Mouse (Mus musculus) heart, postnatal 4 days (tissue): Measurements from ENCODE around the gene Ctla4. TPM values are rescaled to one million over a fixed set of nuclear protein-coding genes. Genes with fewer than 3 reads are reported as not detected.

Source experiments
- DNase-seq: peaks from one replicate; pipeline ENCODE4 v3.0.0; 2021
- total RNA-seq, 2 experiments: library from RNA; stranded (reverse); gene quantifications; 2 replicates each; pipeline ENCODE4 v1.2.3; 2021

The Ctla4 gene
- total RNA-seq, 2 experiments from 2014 or later: not detected

GRCm38 (mm10) chr1:60930397-60930796 lies 43.6 kb downstream of the Ctla4 start:
- no peak for DNase-seq

DNA sequence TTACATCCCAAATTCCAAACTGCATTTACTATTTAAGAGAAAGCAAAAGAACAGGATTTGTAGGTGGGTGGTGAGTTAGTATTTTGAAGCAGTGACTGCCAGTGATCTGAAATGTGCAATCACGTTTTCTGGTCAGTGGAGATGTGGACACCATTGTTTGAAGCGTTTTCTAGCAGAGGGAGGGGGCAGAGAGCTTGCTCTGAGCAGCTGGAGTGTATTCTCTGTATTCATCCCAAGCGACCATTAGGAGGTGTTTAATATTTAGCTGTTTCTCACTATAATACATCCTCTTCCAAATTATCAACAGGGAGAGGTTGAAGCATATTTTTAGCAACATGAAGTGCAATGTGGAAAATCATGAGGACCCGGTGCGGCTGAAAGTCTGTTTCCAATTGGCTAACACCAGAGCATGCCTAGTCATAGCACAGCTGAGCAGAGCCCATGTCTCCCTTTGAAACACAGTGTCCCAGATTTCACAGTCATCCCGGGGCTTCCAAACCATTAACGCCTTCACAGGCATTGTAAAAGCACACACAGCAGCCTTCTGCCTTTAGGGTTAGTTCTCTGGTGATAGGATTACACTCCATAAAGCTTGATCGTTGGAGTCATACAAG lies 49.3 kb downstream of the Ctla4 start:
- DNase-seq: peak; percentile 35

DNA sequence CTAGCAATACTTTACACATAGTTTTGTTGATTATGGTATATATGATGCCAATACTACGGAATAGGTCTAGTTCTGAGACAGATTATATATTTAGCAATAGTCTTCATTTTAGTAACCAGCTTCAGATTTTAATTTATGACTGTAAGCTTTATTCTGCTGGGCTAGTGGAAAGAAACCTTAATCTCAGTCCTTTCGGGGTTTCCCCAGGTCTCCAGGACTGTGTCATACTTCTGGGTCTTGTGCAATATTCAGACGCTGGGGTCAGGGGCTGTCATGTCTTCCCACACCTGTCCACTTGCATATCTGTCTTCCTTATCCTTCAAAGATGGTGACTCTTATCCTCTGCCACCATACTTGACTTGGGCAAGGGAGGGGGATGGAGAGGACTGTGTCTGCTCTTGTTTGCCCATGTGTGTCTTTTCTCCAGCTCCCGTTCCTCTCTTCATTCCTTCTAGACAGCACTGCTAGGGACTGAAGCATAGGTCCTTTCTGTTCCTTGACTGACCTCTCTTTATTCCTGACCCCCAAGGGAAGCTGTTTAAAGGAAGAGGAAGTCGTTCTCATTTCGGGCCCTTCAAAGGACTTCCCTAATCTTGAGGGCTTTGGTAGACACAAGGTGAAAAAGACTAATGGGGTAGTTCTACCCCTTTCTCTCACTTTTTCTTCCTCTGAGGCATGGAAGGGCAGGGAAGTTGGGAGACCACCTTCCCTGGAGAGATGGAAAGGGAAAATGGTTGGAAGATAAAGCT lies 50.3 kb downstream of the Ctla4 start:
- DNase-seq: no peak

DNA sequence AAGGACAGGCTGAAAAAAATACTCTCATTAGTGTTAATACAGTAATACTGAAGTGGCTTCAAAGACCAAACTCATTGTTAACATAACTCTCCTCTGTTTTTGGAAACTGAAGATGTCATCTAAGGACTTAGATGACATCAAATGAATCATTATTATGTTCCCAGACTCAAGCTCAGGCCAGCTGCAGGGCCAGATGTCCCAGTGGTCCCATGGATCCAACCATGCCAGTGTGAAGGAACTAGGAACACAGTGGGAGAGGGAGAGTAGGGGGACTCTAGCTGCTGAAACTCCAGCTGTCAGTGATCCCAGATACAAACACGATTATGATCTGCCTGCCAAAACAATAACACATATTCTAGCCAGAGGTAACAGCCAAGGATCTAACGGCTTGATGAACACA lies 51.5 kb downstream of the Ctla4 start:
- no peak for DNase-seq

- no peak for DNase-seq
Measured at GRCm38 (mm10) chr1:60938974-60939373, 52.2 kb downstream of the Ctla4 start.

DNA sequence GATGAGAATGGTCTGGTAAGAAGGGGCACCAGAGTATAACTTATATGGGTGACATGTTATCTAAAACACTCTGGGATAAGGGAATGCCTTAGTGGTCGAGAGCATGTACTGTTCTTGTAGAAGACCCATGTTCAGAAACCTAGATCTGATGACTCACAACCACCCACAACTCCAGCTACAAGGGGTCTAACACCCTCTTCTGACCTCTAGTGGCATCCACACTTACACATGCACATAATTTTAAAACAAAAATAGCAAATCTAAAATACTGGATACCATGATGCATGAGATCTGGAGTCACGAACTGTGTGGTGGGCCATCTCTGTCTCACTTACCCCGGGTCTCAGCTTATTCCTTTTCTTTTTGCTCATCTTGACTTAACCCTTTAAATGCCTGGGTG lies 53.2 kb downstream of the Ctla4 start:
- DNase-seq: no peak

DNA sequence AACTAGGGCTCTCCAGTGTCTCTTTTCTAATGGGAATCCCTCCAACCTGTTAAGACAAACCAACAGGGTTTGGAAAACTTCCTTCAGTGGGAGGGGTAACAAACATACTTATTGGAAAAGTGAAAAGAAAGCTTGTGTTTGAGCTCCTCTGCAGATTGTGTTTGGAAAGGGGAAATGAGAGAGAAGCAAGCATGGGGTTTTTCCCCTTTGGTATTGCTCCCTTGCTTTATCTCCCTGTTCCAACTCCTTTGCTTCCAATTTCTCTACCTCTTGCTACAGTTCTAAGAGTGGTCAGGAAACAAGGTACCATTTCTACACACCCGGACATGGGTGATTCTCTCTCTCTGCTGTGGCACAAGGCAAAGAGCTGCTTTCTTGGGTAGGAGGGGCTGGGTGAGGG lies 53.8 kb downstream of the Ctla4 start:
- DNase-seq: no peak

DNA sequence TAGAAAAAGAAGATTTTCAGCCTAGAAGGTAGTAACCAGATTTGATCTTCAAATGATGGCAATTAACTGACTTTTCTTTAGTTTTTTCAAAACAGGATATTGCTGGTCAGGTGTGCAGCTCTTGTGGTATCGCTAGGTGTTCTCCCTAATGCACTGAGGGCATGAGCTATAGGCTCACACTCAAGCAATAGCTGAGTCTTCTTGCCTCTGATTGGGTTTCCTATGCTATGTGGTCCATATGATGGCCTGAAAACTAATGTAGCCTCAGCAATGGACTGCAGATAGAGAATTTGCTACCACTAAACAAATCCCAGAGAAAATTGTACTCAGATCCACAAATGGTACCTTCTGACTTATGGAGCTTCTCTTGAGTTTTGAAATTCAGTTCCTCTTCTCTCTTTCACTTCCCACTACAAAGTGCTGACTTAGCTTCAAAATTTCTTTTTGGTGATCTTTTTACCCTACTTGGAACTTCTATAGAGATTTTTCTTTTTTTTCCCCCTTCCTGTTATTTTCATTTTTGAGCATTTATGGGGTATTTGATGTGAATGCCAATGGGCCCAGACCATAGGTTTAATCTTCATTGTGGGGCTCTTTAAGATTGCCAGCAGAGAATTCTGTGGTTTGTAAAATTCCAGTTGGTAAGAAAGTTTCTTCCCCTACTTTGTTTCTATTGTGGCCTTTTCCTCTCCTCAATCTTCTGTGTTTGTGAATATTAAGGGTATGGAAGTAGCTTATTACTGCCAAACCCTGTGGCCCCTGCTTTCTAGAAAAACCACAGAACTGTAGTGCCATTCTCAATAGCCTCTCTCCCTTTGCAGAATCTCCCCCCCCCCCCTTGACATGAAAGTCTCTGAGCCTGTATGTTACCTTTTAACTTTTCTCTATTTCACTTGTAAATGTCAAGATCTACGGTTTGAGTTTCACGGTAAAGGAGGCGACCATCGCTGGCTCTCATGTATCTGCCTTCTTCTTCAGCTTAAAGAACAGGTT lies 54.6 kb downstream of the Ctla4 start:
- no peak for DNase-seq

DNA sequence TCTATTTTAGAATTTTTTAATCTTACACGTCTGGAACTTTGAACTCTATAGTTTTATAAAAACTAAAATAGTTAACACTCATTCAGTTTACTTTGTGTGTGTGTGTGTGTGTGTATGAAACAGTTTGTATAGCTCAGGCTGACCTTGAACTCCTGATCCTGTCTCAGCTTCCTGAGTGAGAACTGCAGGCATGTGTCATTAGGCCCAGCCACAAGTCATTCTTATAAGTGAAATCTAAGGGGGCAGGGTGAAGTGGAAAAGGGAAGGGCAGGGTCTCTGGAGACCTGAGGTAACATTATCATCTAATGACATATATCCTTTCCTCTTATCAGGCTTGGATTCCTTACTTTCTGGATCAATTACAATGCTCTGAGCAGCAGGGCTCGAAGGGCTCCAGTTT lies 56.1 kb downstream of the Ctla4 start:
- DNase-seq: no peak

GRCm38 (mm10) chr1:60945633-60946401 lies 59.0 kb downstream of the Ctla4 start:
- DNase-seq: no peak

- DNase-seq: no peak
Measured at GRCm38 (mm10) chr1:60948112-60948511, 61.3 kb downstream of the Ctla4 start.

DNA sequence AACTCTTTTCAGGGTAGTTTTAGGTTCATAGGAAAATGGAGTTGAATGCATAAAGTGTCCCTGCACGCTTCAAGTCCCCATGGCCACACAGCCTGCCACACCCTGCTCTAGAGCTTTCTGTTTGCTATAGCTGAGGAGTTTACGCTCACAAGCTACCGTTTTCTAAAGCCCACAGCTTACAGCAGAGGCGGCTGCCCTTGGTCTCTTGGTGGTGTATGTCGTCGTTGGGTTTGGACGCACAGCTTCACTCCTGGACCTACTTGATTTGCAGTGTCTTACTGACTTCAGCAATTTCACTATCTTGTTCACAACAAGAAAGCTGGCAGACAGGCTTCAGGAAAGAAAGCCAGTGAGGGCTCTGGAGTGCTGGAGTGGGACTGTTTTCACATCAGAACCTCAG lies 66.2 kb downstream of the Ctla4 start:
- peak; percentile 20 for DNase-seq

- no peak for DNase-seq
Measured at GRCm38 (mm10) chr1:60953686-60954085, 66.9 kb downstream of the Ctla4 start.

DNA sequence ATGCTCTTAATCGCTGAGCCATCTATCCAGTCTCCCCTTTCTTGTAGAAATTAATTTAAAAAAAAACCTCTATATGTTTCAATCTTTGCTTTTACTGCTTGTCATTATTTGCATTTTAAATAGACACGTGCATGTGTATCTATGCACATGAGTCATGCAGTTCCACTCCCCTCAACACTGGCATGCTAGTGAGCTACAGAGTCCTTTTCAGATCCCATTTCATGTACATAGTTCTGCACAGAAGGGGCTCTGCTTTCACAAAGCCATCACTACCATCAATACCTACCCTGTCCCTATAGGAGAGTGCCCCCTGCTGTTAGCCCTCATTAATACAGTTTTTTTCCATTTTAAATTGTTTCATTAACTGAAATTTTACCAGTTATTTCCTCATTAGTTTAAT lies 68.0 kb downstream of the Ctla4 start:
- peak; percentile 45 for DNase-seq

- DNase-seq: no peak
Measured at GRCm38 (mm10) chr1:60955186-60955585, 68.4 kb downstream of the Ctla4 start.

GRCm38 (mm10) chr1:60956196-60956595 lies 69.4 kb downstream of the Ctla4 start:
- no peak for DNase-seq

- no peak for DNase-seq
Measured at GRCm38 (mm10) chr1:60958287-60958686, 71.5 kb downstream of the Ctla4 start.

DNA sequence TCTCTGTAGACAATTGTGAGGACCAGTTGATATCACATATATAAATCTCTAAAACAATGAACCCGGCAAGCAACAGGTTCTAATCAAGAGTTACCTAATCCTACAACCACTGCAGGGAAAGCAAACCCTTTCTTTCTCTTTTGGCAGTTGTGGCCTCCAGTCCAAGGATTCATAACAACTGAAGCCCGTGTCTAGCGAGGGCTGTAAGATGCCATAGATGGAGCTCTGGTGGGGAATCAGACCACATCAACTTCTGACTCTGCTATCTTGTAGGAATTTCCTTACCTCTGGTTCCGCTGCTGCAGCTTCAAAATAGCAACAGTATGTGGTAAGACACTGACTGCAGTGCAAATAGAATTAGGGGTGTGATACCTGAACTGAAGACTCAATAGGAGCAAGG lies 72.4 kb downstream of the Ctla4 start:
- no peak for DNase-seq

- DNase-seq: peak; percentile 55
Measured at GRCm38 (mm10) chr1:60960451-60960850, 73.7 kb downstream of the Ctla4 start.

DNA sequence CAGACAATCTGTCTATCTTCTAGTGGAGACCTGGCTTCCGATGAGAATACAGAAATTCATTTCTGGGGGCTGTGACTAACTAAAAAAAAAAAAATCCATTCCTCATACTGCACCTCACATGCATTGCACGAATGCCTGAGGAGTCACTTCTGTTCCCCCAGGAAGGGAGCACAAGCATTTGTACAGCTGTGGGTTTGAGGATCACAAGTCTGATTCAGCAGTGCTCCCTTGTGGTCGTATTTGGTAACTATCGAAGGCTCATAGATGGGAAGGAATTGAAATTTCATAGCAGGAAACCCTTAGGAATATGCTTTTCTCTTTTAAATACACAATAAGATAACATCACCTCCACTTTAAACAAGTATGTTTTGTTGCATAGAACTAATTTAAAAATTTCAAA lies 74.3 kb downstream of the Ctla4 start:
- peak; percentile 81 for DNase-seq

DNA sequence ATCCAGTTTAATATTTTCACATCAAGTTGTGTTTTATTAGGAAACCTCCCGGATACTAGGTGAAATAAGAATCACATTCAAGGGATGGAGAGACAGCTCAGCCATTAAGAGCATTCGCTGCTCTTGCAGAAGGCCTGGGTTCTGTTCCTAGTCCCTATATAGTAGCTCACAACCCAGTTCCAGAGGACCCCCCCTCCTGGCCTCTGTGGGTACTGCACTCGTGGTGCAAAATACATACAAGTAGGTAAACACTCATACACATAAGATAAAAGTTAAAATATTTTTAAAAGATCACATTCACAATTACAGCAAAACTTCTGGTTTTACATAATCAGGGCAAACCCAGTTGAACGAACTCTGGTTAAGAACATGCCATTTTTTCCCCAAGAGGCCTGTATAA lies 75.3 kb downstream of the Ctla4 start:
- DNase-seq: no peak
